Comparison of ENCODE assay signal across 17 mouse cellular contexts in genomic region chr11:45514415-45515271, GRCm38 (mm10).
A peak's percentile ranks its signal among the peaks of the same experiment; 100 is the strongest.
DNase-seq lines count a peak whose midpoint lies in the region; ATAC-seq and TF ChIP-seq lines count a peak whose summit lies in the region.
"Had no signal": no experiment of that assay in that cellular context is flagged by ENCODE, and none has a peak within 500 bp of the region (broad histone marks: within the 10 kb centered on the region; RNA-seq: fewer than 3 reads in every experiment).

No protein-coding gene starts in this region.

- TF ChIP-seq CTCF in stomach, postnatal 0 days (IDR thresholded peaks at IDR 0.05; ENCODE audit: low read depth): no peak

- no peak overlapping the region for H3K4me2 ChIP-seq in stomach, embryonic 15.5 days
- H3K4me2 ChIP-seq in stomach, postnatal 0 days (replicated peaks; ENCODE audit: low read depth): no peak overlapping the region
- H3K4me2 ChIP-seq in hindbrain, embryonic 11.5 days (replicated peaks; ENCODE audit: low read depth, low read length): no peak overlapping the region
- H3K4me2 ChIP-seq in limb, embryonic 12.5 days: no peak overlapping the region
- H3K4me2 ChIP-seq: heart, embryonic 12.5 days had no signal

- H3K4me3 ChIP-seq in stomach, embryonic 15.5 days (replicated peaks): no peak overlapping the region
- H3K4me3 ChIP-seq in stomach, postnatal 0 days (ENCODE audit: low read depth, low read length): no peak overlapping the region
- H3K4me3 ChIP-seq in hindbrain, embryonic 11.5 days (ENCODE audit: low read depth, low read length): no peak overlapping the region
- H3K4me3 ChIP-seq in limb, embryonic 12.5 days (replicated peaks): no peak overlapping the region
- H3K4me3 ChIP-seq: heart, embryonic 12.5 days; layer of hippocampus, adult 2 months; left cerebral cortex, adult 2 months; myocyte had no signal

- no peak for DNase-seq in stomach, postnatal 0 days (ENCODE audit: low spot score)
- DNase-seq in hindbrain, embryonic 11.5 days (ENCODE audit: low spot score): no peak
- no peak for DNase-seq in liver
- no peak for DNase-seq in kidney, adult 9 months
- DNase-seq in layer of hippocampus, adult 8-10 months (ENCODE audit: low spot score in 2 of 2): no peak
- DNase-seq: adrenal gland, postnatal 25 days; cerebellum, adult 9-11 months; gastrocnemius, postnatal 25 days; heart, postnatal 36 days; kidney, adult 8-10 months; lung, adult 2 months had no signal

- TF ChIP-seq EP300 in stomach, postnatal 0 days (optimal IDR thresholded peaks at IDR 0.05): no peak

- ATAC-seq in stomach, embryonic 15.5 days (ENCODE audit: insufficient read depth, low FRiP score, low read depth): no peak
- no peak for ATAC-seq in stomach, postnatal 0 days (ENCODE audit: low FRiP score, low TSS enrichment)
- no peak for ATAC-seq in hindbrain, embryonic 11.5 days (ENCODE audit: low FRiP score)
- ATAC-seq in limb, embryonic 12.5 days (ENCODE audit: insufficient number of reproducible peaks, insufficient read depth, low FRiP score, low TSS enrichment, low read depth): no peak

- H3K9me3 ChIP-seq in stomach, embryonic 15.5 days: no peaks in the 10 kb centered on the region
- H3K9me3 ChIP-seq in stomach, postnatal 0 days (ENCODE audit: control insufficient read depth, low read length): no peaks in the 10 kb centered on the region
- no peaks in the 10 kb centered on the region for H3K9me3 ChIP-seq in hindbrain, embryonic 11.5 days (ENCODE audit: control insufficient read depth, low read length)
- peaks cover 7% of the 10 kb centered on the region; the same call in 1 of the 2 replicates for H3K9me3 ChIP-seq in limb, embryonic 12.5 days

- H3K27ac ChIP-seq in stomach, embryonic 15.5 days: 0 out of 2 replicates have a peak overlapping the region, but pooled peaks have one; percentile 3
- H3K27ac ChIP-seq in stomach, postnatal 0 days (replicated peaks): no peak overlapping the region
- peak overlapping the region; percentile 13; the same call in 1 of the 2 replicates for H3K27ac ChIP-seq in hindbrain, embryonic 11.5 days (ENCODE audit: low read depth, low read length)
- peak overlapping the region; percentile 74 for H3K27ac ChIP-seq in limb, embryonic 12.5 days
- H3K27ac ChIP-seq: layer of hippocampus, adult 2 months; left cerebral cortex, adult 2 months had no signal

- no peaks in the 10 kb centered on the region for H3K4me1 ChIP-seq in stomach, embryonic 15.5 days
- H3K4me1 ChIP-seq in stomach, postnatal 0 days (replicated peaks; ENCODE audit: control insufficient read depth, insufficient read depth): no peaks in the 10 kb centered on the region
- H3K4me1 ChIP-seq in hindbrain, embryonic 11.5 days (replicated peaks; ENCODE audit: control insufficient read depth, insufficient read depth, low read length): no peaks in the 10 kb centered on the region
- peaks cover 22% of the 10 kb centered on the region for H3K4me1 ChIP-seq in limb, embryonic 12.5 days (replicated peaks)
- H3K4me1 ChIP-seq: heart, embryonic 12.5 days had no signal

- H3K9ac ChIP-seq in stomach, embryonic 15.5 days: no peak overlapping the region
- H3K9ac ChIP-seq in stomach, postnatal 0 days (ENCODE audit: low read length): no peak overlapping the region
- no peak overlapping the region for H3K9ac ChIP-seq in hindbrain, embryonic 11.5 days (ENCODE audit: low read depth, low read length)
- H3K9ac ChIP-seq in limb, embryonic 12.5 days (replicated peaks): no peak overlapping the region
- H3K9ac ChIP-seq: heart, embryonic 12.5 days had no signal

- no peaks in the 10 kb centered on the region for H3K27me3 ChIP-seq in stomach, embryonic 15.5 days (replicated peaks)
- no peaks in the 10 kb centered on the region for H3K27me3 ChIP-seq in stomach, postnatal 0 days (ENCODE audit: control insufficient read depth, insufficient read depth, low read length)
- H3K27me3 ChIP-seq in hindbrain, embryonic 11.5 days (ENCODE audit: control insufficient read depth, insufficient read depth, low read length): no peaks in the 10 kb centered on the region
- no peaks in the 10 kb centered on the region for H3K27me3 ChIP-seq in limb, embryonic 12.5 days
- H3K27me3 ChIP-seq: heart, embryonic 12.5 days had no signal

- WGBS in stomach, embryonic 15.5 days: 60% methylated on average over 10 of the region's 10 CpGs
- 71% methylated on average over 10 of the region's 10 CpGs for WGBS in stomach, postnatal 0 days
- WGBS in hindbrain, embryonic 11.5 days: 70% methylated on average over 10 of the region's 10 CpGs
- WGBS in limb, embryonic 12.5 days: 16% methylated on average over 10 of the region's 10 CpGs

- no peaks in the 10 kb centered on the region for H3K36me3 ChIP-seq in stomach, embryonic 15.5 days
- no peaks in the 10 kb centered on the region for H3K36me3 ChIP-seq in stomach, postnatal 0 days (ENCODE audit: control insufficient read depth, insufficient read depth, low read length)
- no peaks in the 10 kb centered on the region for H3K36me3 ChIP-seq in hindbrain, embryonic 11.5 days (ENCODE audit: control insufficient read depth, insufficient read depth, low read length)
- H3K36me3 ChIP-seq in limb, embryonic 12.5 days: no peaks in the 10 kb centered on the region
- H3K36me3 ChIP-seq: heart, embryonic 12.5 days had no signal
